Mouse (Mus musculus) Patski (cell line): ENCODE measurements around the gene Sorcs2. TPM values are rescaled to one million over a fixed set of nuclear protein-coding genes. Genes with fewer than 3 reads are reported as not detected.

Experiments
- ATAC-seq: fragments of 100-300 bp; one replicate; pipeline ENCODE4 v1.8.0; 2021
- CTCF ChIA-PET: fragments of 350-600 bp; sonication (Branson Sonifier 250); formaldehyde crosslinking; loops from one replicate; lab custom pipeline; 2022; ENCODE audit warnings: inconsistent platforms; lab: Charles Lee
- POLR2A ChIA-PET: fragments of 350-600 bp; sonication (Branson Sonifier 250); formaldehyde crosslinking; loops from one replicate; lab custom pipeline; 2022; ENCODE audit warnings: antibody characterized with exemption, inconsistent platforms; lab: Charles Lee
- DNase-seq: peaks from one replicate; pipeline ENCODE4 v3.0.0-alpha.2; 2011; ENCODE audit warnings: low read depth, low spot score
- H3K27me3 ChIP-seq: fragments of 371-371 bp; one replicate; pipeline ENCODE4 v1.5.1; 2021
- CTCF ChIP-seq: fragments of 100-300 bp; IDR thresholded peaks from one replicate; pipeline ENCODE4 v1.5.1; 2021
- in situ Hi-C: fragments of 300-500 bp; cut with MboI; formaldehyde crosslinking; loops from 3 replicates; pipeline ENCODE4 v1.11.1; 2018; ENCODE audit warnings: low pct_unique_long_range_greater_than_20kb, mixed read lengths
- polyA plus RNA-seq: library from polyadenylated mRNA; unstranded; gene quantifications from one replicate; pipeline ENCODE4 v1.2.3, GENCODE M21; 2021

Sorcs2 gene
- polyA plus RNA-seq, 1 experiment from 2014 or later, result 9.9 TPM

GRCm38 (mm10) chr5:36115519-36115918 lies 282.4 kb downstream of the Sorcs2 start:
- POLR2A ChIA-PET, result interaction anchor here (0.7 kb wide), 1 partner anchor 356 kb away, joined by 6 read pairs; no protein-coding TSS in a partner anchor
- H3K27me3 ChIP-seq, result no peaks in the 10 kb centered on the region

GRCm38 (mm10) chr5:36113696-36114095 lies 284.2 kb downstream of the Sorcs2 start:
- POLR2A ChIA-PET, result no interaction called here
- ATAC-seq (no peak), DNase-seq (no peak)
- in situ Hi-C loops, result no loop called here
- TF ChIP-seq CTCF, result no peak
- H3K27me3 ChIP-seq, result no peaks in the 10 kb centered on the region
- CTCF ChIA-PET, result no interaction called here

More at GRCm38 (mm10) chr5:36115519-36115918, 282.4 kb downstream of the Sorcs2 start:
- in situ Hi-C loops, result no loop called here
- ATAC-seq (no peak), DNase-seq (no peak)
- CTCF ChIA-PET, result no interaction called here
- no peak for TF ChIP-seq CTCF

- no peaks in the 10 kb centered on the region for H3K27me3 ChIP-seq
- in situ Hi-C loops, result no loop called here
- ATAC-seq (no peak), DNase-seq (no peak)
- CTCF ChIA-PET, result no interaction called here
- POLR2A ChIA-PET, result interaction anchor here (0.6 kb wide), 1 partner anchor 274 kb away, joined by 4 read pairs; no protein-coding TSS in a partner anchor
- no peak for TF ChIP-seq CTCF
Measured at GRCm38 (mm10) chr5:36112696-36113095, 285.2 kb downstream of the Sorcs2 start.

GRCm38 (mm10) chr5:36111516-36111915 lies 286.4 kb downstream of the Sorcs2 start:
- peaks cover 4% of the 10 kb centered on the region for H3K27me3 ChIP-seq
- CTCF ChIA-PET, result interaction anchor here (0.7 to 1.2 kb wide), 2 partner anchors 22 to 243 kb away, joined by 3 read pairs; no protein-coding TSS in a partner anchor
- ATAC-seq (no peak), DNase-seq (no peak)
- POLR2A ChIA-PET, result interaction anchor here (1.1 kb wide), 1 partner anchor 27 kb away, joined by 3 read pairs; no protein-coding TSS in a partner anchor
- TF ChIP-seq CTCF, result no peak
- in situ Hi-C loops, result no loop called here

GRCm38 (mm10) chr5:36108339-36108887 lies 289.5 kb downstream of the Sorcs2 start:
- ChIA-PET CTCF (interaction anchor here (1.1 kb wide), 1 partner anchor 10 kb away, joined by 3 read pairs; no protein-coding TSS in a partner anchor), POLR2A (no interaction called here)
- in situ Hi-C loops, result no loop called here
- no peak for TF ChIP-seq CTCF
- DNase-seq (no peak), ATAC-seq (no peak)
- H3K27me3 ChIP-seq, result peaks cover 4% of the 10 kb centered on the region

GRCm38 (mm10) chr5:36103483-36103882 lies 294.5 kb downstream of the Sorcs2 start:
- H3K27me3 ChIP-seq, result peaks cover 4% of the 10 kb centered on the region
- no peak for TF ChIP-seq CTCF
- in situ Hi-C loops, result no loop called here
- CTCF ChIA-PET, result no interaction called here
- POLR2A ChIA-PET, result no interaction called here
- ATAC-seq (no peak), DNase-seq (no peak)

GRCm38 (mm10) chr5:36101129-36101528 lies 296.8 kb downstream of the Sorcs2 start:
- ATAC-seq (no peak), DNase-seq (no peak)
- TF ChIP-seq CTCF, result no peak
- ChIA-PET POLR2A (no interaction called here), CTCF (interaction anchor here (1.3 kb wide), 1 partner anchor 34 kb away, joined by 3 read pairs; no protein-coding TSS in a partner anchor)
- H3K27me3 ChIP-seq, result no peaks in the 10 kb centered on the region
- in situ Hi-C loops, result no loop called here

GRCm38 (mm10) chr5:36100488-36100887 lies 297.5 kb downstream of the Sorcs2 start:
- ChIA-PET POLR2A (no interaction called here), CTCF (no interaction called here)
- in situ Hi-C loops, result no loop called here
- ATAC-seq, result no peak
- DNase-seq, result no peak
- no peak for TF ChIP-seq CTCF
- H3K27me3 ChIP-seq, result peaks cover 3% of the 10 kb centered on the region

- TF ChIP-seq CTCF, result no peak
- no peak for ATAC-seq
- ChIA-PET CTCF (no interaction called here), POLR2A (interaction anchor here (1.2 kb wide), 1 partner anchor 26 kb away, joined by 3 read pairs; no protein-coding TSS in a partner anchor)
- in situ Hi-C loops, result no loop called here
- peaks cover 4% of the 10 kb centered on the region for H3K27me3 ChIP-seq
- no peak for DNase-seq
Measured at GRCm38 (mm10) chr5:36099662-36100061, 298.3 kb downstream of the Sorcs2 start.

- ChIA-PET POLR2A (no interaction called here), CTCF (no interaction called here)
- no peak for ATAC-seq
- H3K27me3 ChIP-seq, result peaks cover 4% of the 10 kb centered on the region
- no peak for DNase-seq
- TF ChIP-seq CTCF, result no peak
- in situ Hi-C loops, result no loop called here
Measured at GRCm38 (mm10) chr5:36096046-36096445, 301.9 kb downstream of the Sorcs2 start.

GRCm38 (mm10) chr5:36090036-36090435 lies 307.9 kb downstream of the Sorcs2 start:
- TF ChIP-seq CTCF, result no peak
- ChIA-PET POLR2A (no interaction called here), CTCF (no interaction called here)
- DNase-seq (no peak), ATAC-seq (no peak)
- in situ Hi-C loops, result no loop called here
- no peaks in the 10 kb centered on the region for H3K27me3 ChIP-seq
